In the genomic region with DNA sequence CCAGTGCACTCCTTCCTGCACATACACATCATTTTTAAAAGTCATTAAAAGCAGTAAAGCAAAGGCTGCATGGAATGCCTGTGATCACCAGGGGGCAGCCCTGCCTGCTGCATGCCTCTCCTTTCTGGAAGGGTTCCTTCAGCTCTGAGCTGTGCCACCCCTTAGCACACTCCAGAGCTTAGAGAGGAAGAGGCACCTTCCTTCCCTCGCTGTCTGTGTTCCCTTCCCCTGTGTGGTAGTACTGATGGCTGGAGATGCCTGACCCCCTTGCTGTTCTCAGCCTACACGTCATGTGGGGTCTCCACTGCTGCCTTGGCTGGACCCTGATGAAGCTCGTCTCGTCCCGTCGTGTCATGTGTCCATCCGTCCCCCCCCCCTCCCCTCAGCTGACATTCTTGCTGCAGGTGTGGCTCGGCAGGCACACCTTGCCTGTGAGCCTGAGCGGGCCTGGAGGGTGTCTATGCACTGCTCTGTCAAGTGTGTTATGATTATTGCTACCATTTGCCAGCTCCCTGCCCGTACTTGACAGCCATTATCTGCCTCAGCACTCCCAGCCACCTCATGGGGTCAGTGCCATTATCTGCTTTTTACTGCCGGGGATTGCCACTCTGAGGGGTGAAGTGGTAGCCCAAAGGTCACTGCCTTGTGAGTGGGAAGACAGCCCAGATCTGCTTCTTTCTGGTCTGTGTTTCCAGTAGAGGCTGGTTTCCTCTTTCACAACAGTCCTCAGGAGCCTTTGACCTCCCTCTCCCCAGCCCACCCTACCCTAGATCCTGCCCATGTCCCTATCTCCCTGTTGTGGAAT, we compare ENCODE assay signal across 9 mouse cellular contexts. TPM values are rescaled to one million over a fixed set of nuclear protein-coding genes. Genes with fewer than 3 reads are reported as not detected.
DNase-seq lines count a peak whose midpoint lies in the region; ATAC-seq and TF ChIP-seq lines count a peak whose summit lies in the region.
"Had no signal": no experiment of that assay in that cellular context is flagged by ENCODE, and none has a peak within 500 bp of the region (broad histone marks: within the 10 kb centered on the region; RNA-seq: fewer than 3 reads in every experiment).

No protein-coding gene starts in this region.

- TF ChIP-seq CTCF in ES-Bruce4 (IDR thresholded peaks at IDR 0.05; ENCODE audit: low read depth, low read length), result peak; percentile 68
- peak; percentile 91 for TF ChIP-seq CTCF in layer of hippocampus, adult 2 months (conservative IDR thresholded peaks at IDR 0.05)

- H3K27me3 ChIP-seq in ES-Bruce4 (ENCODE audit: control insufficient read depth, insufficient read depth, low read length, poor library complexity, severe bottlenecking), result no peaks in the 10 kb centered on the region
- H3K27me3 ChIP-seq in lung, embryonic 15.5 days, result no peaks in the 10 kb centered on the region
- H3K27me3 ChIP-seq: midbrain, embryonic 12.5 days had no signal

- 28% methylated on average over 11 of the region's 11 CpGs for WGBS in lung, embryonic 15.5 days

- H3K36me3 ChIP-seq in ES-Bruce4 (ENCODE audit: control insufficient read depth, insufficient read depth, low read length, poor library complexity, severe bottlenecking), result 0 out of 2 replicates have a peak, but pooled peaks cover 4% of the 10 kb centered on the region
- peaks cover 20% of the 10 kb centered on the region for H3K36me3 ChIP-seq in lung, embryonic 15.5 days

- peak; percentile 57; the same call in 1 of the 2 replicates for ATAC-seq in lung, embryonic 15.5 days (ENCODE audit: borderline replicate concordance, extremely low read depth, low FRiP score, low TSS enrichment)

- H3K9ac ChIP-seq in ES-Bruce4 (ENCODE audit: low read depth, poor library complexity, severe bottlenecking), result no peak overlapping the region
- no peak overlapping the region for H3K9ac ChIP-seq in lung, embryonic 15.5 days
- H3K9ac ChIP-seq: midbrain, embryonic 12.5 days had no signal

- intact Hi-C loops in heart, postnatal 10 days (cut with DNase I), result loop anchor here (1.0 to 5.0 kb wide), 4 partner anchors 38 to 471 kb away; no protein-coding TSS in a partner anchor

- DNase-seq in adrenal gland, adult 2 months, result peak; percentile 30
- no peak for DNase-seq in adrenal gland, adult 8-10 months
- peak; percentile 14 for DNase-seq in embryo, embryonic 11.5 days (ENCODE audit: low read depth, low spot score)
- peak; percentile 57 to 74 for DNase-seq in heart, postnatal 10 days
- peak; percentile 48 to 68 for DNase-seq in layer of hippocampus, adult 2 months (ENCODE audit: low spot score in 2 of 2)
- peak; percentile 57 for DNase-seq in right cerebral cortex, postnatal 25 days

- no peaks in the 10 kb centered on the region for H3K9me3 ChIP-seq in ES-Bruce4 (replicated peaks; ENCODE audit: control insufficient read depth, insufficient read depth, low read length, poor library complexity, severe bottlenecking)
- H3K9me3 ChIP-seq in lung, embryonic 15.5 days, result no peaks in the 10 kb centered on the region
- H3K9me3 ChIP-seq: midbrain, embryonic 12.5 days had no signal

- H3K4me1 ChIP-seq in ES-Bruce4 (ENCODE audit: control insufficient read depth, insufficient read depth, low read length), result peaks cover 5% of the 10 kb centered on the region
- peaks cover 29% of the 10 kb centered on the region for H3K4me1 ChIP-seq in lung, embryonic 15.5 days

- no peak for TF ChIP-seq POLR2A in ES-Bruce4 (IDR thresholded peaks at IDR 0.05; ENCODE audit: insufficient read depth, low read length)

- H3K4me2 ChIP-seq in lung, embryonic 15.5 days, result peak overlapping the region; percentile 18; the same call in 1 of the 2 replicates
- H3K4me2 ChIP-seq: midbrain, embryonic 12.5 days had no signal

- no peak overlapping the region for H3K4me3 ChIP-seq in ES-Bruce4 (ENCODE audit: low read depth, low read length)
- H3K4me3 ChIP-seq in layer of hippocampus, adult 2 months, result no peak overlapping the region
- H3K4me3 ChIP-seq in lung, embryonic 15.5 days, result no peak overlapping the region
- H3K4me3 ChIP-seq: midbrain, embryonic 12.5 days had no signal

- no peak overlapping the region for H3K27ac ChIP-seq in ES-Bruce4 (ENCODE audit: insufficient read depth, low read length)
- H3K27ac ChIP-seq in layer of hippocampus, adult 2 months, result no peak overlapping the region
- H3K27ac ChIP-seq in lung, embryonic 15.5 days, result peak overlapping the region; percentile 29; the same call in 1 of the 2 replicates
- H3K27ac ChIP-seq: midbrain, embryonic 12.5 days had no signal

- 0 out of 2 replicates have a peak, but pooled peaks have one; percentile 36 for TF ChIP-seq EP300 in ES-Bruce4 (IDR thresholded peaks at IDR 0.05; ENCODE audit: insufficient read depth, low read depth, low read length)

RNA-seq across cellular contexts. Expression of a gene that starts 6.2 kb away (rescaled TPM):
- not detected for total RNA-seq in adrenal gland, adult 2 months (2021)
- not detected in 2 replicates for polyA plus RNA-seq in adrenal gland, adult 2 months (2012; rRNA removed)
- total RNA-seq in adrenal gland, adult 8-10 months (2022), result under 1 TPM in 1 of 4 experiments, not detected in 3; 0.73 TPM
- not detected in 2 replicates for polyA plus RNA-seq in ES-Bruce4 (2011; ENCODE audit: insufficient read depth, insufficient read length, low read depth, missing spikeins)
- not detected for total RNA-seq in heart, postnatal 10 days (2021)
- total RNA-seq in layer of hippocampus, adult 2 months (2021), result not detected
- polyA plus RNA-seq in lung, embryonic 15.5 days (2015; fragmentation: Nextera tagmentation; extraction: Ambion mirVana), result not detected in 2 replicates
- polyA plus RNA-seq: midbrain, embryonic 12.5 days had no signal

RNA-seq across cellular contexts. Expression of a gene that starts 27.4 kb away (rescaled TPM):
- total RNA-seq in adrenal gland, adult 2 months (2021), result not detected
- polyA plus RNA-seq in adrenal gland, adult 2 months (2012; rRNA removed), result not detected in 2 replicates
- not detected for total RNA-seq in adrenal gland, adult 8-10 months (2022)
- polyA plus RNA-seq in ES-Bruce4 (2011; ENCODE audit: insufficient read depth, insufficient read length, low read depth, missing spikeins), result not detected in 2 replicates
- not detected for total RNA-seq in heart, postnatal 10 days (2021)
- total RNA-seq in layer of hippocampus, adult 2 months (2021), result not detected
- polyA plus RNA-seq in lung, embryonic 15.5 days (2015; fragmentation: Nextera tagmentation; extraction: Ambion mirVana), result not detected in 2 replicates
- polyA plus RNA-seq: midbrain, embryonic 12.5 days had no signal
